Mouse (Mus musculus): Measurements from ENCODE around the gene Lcn4. TPM values are rescaled to one million over a fixed set of nuclear protein-coding genes. Genes with fewer than 3 reads are reported as not detected.

Lcn4 gene
- polyA plus RNA-seq (2017; shearing (Covaris generic)) = 1 to 10 TPM in 1 of 2 experiments, under 1 TPM in 1; 0.29 to 3.0 TPM

DNA sequence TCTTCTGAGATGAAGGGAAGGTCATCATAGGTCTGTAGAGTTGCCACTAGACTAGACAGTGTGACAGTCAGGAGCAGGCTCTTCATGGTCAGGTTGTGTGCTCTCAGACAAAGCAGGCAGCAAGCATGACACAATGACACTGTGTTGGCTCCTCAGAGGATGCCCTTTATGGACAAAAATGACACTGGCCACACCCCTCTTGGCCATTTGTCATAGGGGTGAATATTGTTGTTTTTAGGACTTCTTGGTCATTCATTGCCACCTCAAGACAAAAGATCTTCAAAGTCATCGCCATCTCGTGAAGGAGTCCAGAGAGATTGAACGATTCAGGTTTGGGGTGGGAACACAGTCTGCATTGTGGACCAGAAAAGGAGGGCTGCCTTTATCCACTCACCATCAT, at the start of gene Lcn4:
TSS of gene Lcn4 (minus strand) at position 101 of the 400 bp plus-strand sequence.

DNA sequence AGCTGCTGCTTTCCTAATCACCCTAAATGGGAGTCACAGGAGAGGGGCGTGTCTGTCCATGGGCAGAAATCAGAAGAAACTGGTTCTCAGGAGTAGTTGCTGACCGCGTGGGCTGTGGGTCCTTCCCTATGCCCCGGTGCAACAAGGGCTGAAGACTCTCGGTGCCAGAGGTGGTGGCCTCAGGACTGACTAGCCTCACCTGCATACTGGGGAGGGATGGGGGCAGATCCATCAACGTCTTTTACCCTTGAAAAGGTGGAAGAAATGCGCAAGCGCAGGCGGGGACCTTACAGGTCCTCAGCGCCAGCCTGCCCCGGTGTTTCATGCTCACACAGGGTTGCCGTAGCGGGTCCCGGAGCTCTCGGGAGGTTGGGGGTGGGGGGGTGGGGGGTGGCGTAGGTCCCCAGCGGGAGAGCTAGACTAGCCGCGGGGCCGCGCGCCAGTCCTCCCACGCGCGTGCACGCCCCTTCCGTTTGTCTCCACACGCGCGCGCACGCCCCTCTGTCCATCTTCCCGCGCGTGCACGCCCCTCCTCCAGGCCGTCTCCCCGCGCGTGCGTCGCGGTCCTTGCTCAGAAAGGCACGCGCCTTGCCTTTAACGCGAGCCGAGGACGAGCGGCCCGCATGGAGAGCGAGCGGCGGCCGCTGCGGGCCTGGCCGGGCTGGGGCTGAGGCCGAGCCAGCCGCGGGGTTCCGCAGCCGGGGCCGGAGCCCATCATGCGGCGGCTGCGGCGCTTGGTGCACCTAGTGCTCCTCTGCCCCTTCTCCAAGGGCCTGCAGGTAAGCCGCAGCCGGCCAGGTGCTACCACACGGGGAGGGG, 43.0 kb downstream of the Lcn4 start, which contains the start of gene Fam69b:
TSS of gene Fam69b (plus strand) at position 537 of the 819 bp plus-strand sequence.

Other genes starting within 250 kb of the Lcn4 start
- 10 to 100 TPM; 21.7 to 46.1 TPM for gene Sec16a, start 226.1 kb downstream of the Lcn4 start, polyA plus RNA-seq (2017; shearing (Covaris generic))
- gene Notch1, start 154.6 kb downstream of the Lcn4 start, polyA plus RNA-seq (2017; shearing (Covaris generic)) = 10 to 100 TPM; 27.3 to 44.7 TPM
- 1 to 10 TPM in 1 of 2 experiments, under 1 TPM in 1; 0.93 to 1.8 TPM for gene Egfl7, start 91.3 kb downstream of the Lcn4 start, polyA plus RNA-seq (2017; shearing (Covaris generic))
- gene Gm20532, start 84.6 kb downstream of the Lcn4 start, polyA plus RNA-seq (2017; shearing (Covaris generic)) = not detected
- gene Agpat2, start 66.9 kb downstream of the Lcn4 start, polyA plus RNA-seq (2017; shearing (Covaris generic)) = 10 to 100 TPM; 16.6 to 23.4 TPM
- gene Fam69b, start 42.8 kb downstream of the Lcn4 start, polyA plus RNA-seq (2017; shearing (Covaris generic)) = 10 to 100 TPM in 1 of 2 experiments, 1 to 10 TPM in 1; 3.8 to 10.7 TPM
- not detected for gene Abo, start 193.7 kb upstream of the Lcn4 start, polyA plus RNA-seq (2017; shearing (Covaris generic))
- 10 to 100 TPM; 26.7 to 34.0 TPM for gene Surf6, start 231.6 kb upstream of the Lcn4 start, polyA plus RNA-seq (2017; shearing (Covaris generic))
- 10 to 100 TPM; 21.7 to 24.9 TPM for gene Med22, start 239.4 kb upstream of the Lcn4 start, polyA plus RNA-seq (2017; shearing (Covaris generic))
- 100 to 1,000 TPM; 246 to 349 TPM for gene Rpl7a, start 239.5 kb upstream of the Lcn4 start, polyA plus RNA-seq (2017; shearing (Covaris generic))
- gene Surf2, start 245.1 kb upstream of the Lcn4 start, polyA plus RNA-seq (2017; shearing (Covaris generic)) = 10 to 100 TPM; 43.3 to 69.2 TPM
- gene Surf1, start 245.2 kb upstream of the Lcn4 start, polyA plus RNA-seq (2017; shearing (Covaris generic)) = 100 to 1,000 TPM; 115 to 124 TPM

Data from activated CD4-positive, CD25-positive, alpha-beta regulatory T cell (primary cell).